Mouse (Mus musculus): ENCODE results near the gene Sptb. TPM values are rescaled to one million over a fixed set of nuclear protein-coding genes. Genes with fewer than 3 reads are reported as not detected.
A peak's percentile ranks its signal among the peaks of the same experiment; 100 is the strongest.

The Sptb gene
- polyA plus RNA-seq, 1 experiment from 2014 or later: 5.9 TPM

DNA sequence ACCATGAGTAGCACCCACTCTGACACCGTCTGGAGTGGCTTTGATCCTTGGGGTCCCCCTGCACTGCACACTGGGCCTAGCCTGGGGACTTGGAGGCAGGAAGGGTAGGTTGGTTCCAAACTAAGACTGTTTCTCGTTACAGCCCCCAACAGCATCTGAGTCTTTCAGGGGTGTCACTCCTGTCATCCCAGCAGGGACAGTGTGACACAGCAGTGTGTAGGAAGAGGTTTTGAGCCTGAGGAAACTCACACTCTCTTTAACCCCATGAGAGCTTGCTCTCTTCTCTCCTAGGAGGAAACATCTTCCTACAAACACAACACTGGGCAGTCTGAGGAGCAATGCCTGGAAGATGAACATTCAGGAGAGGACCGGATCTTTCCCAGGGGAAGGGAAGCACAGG, 115.8 kb downstream of the Sptb start:
- ATAC-seq (replicated peaks; ENCODE audit: low FRiP score) (no peak), DNase-seq (ENCODE audit: low spot score) (no peak)
- 58% methylated on average over 3 of the region's 3 CpGs for WGBS
- no peak overlapping the region for H3K4me3 ChIP-seq (ENCODE audit: low read depth, low read length)
- H3K9ac ChIP-seq (ENCODE audit: low read length): no peak overlapping the region
- H3K27me3 ChIP-seq (ENCODE audit: control insufficient read depth, insufficient read depth, low read length): no peaks in the 10 kb centered on the region
- no peaks in the 10 kb centered on the region for H3K9me3 ChIP-seq (ENCODE audit: control insufficient read depth, low read length)
- no peak overlapping the region for H3K27ac ChIP-seq (ENCODE audit: low read depth, low read length)
- 0 out of 2 replicates have a peak, but pooled peaks cover 2% of the 10 kb centered on the region for H3K4me1 ChIP-seq (replicated peaks; ENCODE audit: control insufficient read depth, insufficient read depth, low read length)
- no peak overlapping the region for H3K4me2 ChIP-seq (ENCODE audit: low read depth, low read length, severe bottlenecking)
- no peaks in the 10 kb centered on the region for H3K36me3 ChIP-seq (ENCODE audit: control insufficient read depth, insufficient read depth, low read length)

DNA sequence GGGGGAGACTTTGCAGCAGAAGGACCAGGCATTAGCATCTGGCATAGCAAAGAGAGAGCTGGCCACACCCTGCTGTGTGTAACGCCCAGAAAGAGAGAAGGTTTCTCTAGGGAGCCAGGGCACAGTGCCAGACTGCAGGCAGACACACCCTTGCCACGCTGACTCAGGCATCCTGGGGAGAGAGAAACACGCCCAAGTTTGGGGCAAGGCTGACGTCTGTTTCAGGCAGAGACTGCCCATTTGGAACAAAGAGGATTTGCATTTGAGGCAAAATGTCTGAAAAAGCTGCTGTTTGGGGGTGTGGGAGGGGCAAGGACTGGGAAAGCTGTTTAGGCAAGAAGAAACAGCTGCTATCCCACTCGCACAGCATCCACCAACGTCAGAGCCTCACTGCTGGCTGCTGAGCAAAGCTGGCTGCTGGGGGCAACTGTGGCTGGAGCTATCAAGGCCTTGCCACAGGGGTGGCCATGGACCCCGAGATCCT, 116.5 kb downstream of the Sptb start:
- WGBS: 10% methylated on average over 7 of the region's 7 CpGs
- H3K36me3 ChIP-seq (ENCODE audit: control insufficient read depth, insufficient read depth, low read length): no peaks in the 10 kb centered on the region
- H3K27ac ChIP-seq (ENCODE audit: low read depth, low read length): no peak overlapping the region
- H3K4me1 ChIP-seq (replicated peaks; ENCODE audit: control insufficient read depth, insufficient read depth, low read length): 0 out of 2 replicates have a peak, but pooled peaks cover 2% of the 10 kb centered on the region
- no peak overlapping the region for H3K4me2 ChIP-seq (ENCODE audit: low read depth, low read length, severe bottlenecking)
- ATAC-seq (replicated peaks; ENCODE audit: low FRiP score) (no peak), DNase-seq (ENCODE audit: low spot score) (no peak)
- H3K4me3 ChIP-seq (ENCODE audit: low read depth, low read length): no peak overlapping the region
- H3K27me3 ChIP-seq (ENCODE audit: control insufficient read depth, insufficient read depth, low read length): no peaks in the 10 kb centered on the region
- no peak overlapping the region for H3K9ac ChIP-seq (ENCODE audit: low read length)
- H3K9me3 ChIP-seq (ENCODE audit: control insufficient read depth, low read length): no peaks in the 10 kb centered on the region

DNA sequence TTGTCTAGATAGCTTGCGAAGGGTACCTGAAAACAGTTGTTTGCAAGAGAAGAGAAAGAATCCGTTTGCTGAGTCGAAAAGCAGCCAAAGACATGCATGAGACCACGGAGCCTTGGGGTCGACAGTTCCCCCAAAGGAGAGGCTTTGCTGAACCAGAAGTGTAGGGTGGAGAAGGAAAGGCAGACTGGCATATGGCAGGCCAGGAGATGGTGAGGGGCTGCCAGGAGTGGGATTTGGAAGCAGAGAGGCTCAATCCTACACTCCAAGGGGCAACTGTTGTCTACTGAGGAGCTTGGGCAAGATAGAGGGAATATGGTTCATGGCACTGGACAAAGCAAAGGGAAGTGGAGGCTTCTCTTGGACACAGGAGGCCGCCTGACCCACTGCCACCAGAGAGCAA, 117.1 kb downstream of the Sptb start:
- ATAC-seq (replicated peaks; ENCODE audit: low FRiP score) (no peak), DNase-seq (ENCODE audit: low spot score) (no peak)
- Histone ChIP-seq H3K27me3 (ENCODE audit: control insufficient read depth, insufficient read depth, low read length) (no peaks in the 10 kb centered on the region), H3K4me3 (ENCODE audit: low read depth, low read length) (no peak overlapping the region), H3K9ac (ENCODE audit: low read length) (no peak overlapping the region), H3K9me3 (ENCODE audit: control insufficient read depth, low read length) (no peaks in the 10 kb centered on the region), H3K4me2 (ENCODE audit: low read depth, low read length, severe bottlenecking) (no peak overlapping the region), H3K36me3 (ENCODE audit: control insufficient read depth, insufficient read depth, low read length) (no peaks in the 10 kb centered on the region), H3K27ac (ENCODE audit: low read depth, low read length) (no peak overlapping the region), H3K4me1 (replicated peaks; ENCODE audit: control insufficient read depth, insufficient read depth, low read length) (0 out of 2 replicates have a peak, but pooled peaks cover 2% of the 10 kb centered on the region)
- 83% methylated on average over 6 of the region's 6 CpGs for WGBS

DNA sequence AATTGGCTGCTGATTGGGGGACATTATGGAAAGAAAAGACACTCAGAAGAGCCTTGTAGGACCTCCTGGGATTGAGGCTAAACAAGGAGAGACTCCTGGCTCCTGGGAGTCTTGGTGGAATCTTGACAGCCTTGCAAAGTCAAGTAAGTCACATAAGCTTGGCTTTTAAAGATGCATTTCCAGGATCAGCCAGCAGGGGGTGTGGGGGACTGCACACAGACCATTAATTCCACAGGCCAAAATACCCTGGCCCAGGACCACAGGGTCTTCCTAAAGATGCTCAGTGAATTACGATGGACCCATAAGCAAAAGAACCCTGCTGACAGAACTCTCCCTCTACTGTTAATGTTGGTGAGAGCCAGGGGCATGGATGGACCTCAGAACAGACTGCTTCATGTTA, 118.1 kb downstream of the Sptb start:
- H3K36me3 ChIP-seq (ENCODE audit: control insufficient read depth, insufficient read depth, low read length): no peaks in the 10 kb centered on the region
- no peak overlapping the region for H3K4me2 ChIP-seq (ENCODE audit: low read depth, low read length, severe bottlenecking)
- DNase-seq (ENCODE audit: low spot score) (peak; percentile 83), ATAC-seq (replicated peaks; ENCODE audit: low FRiP score) (no peak)
- no peaks in the 10 kb centered on the region for H3K9me3 ChIP-seq (ENCODE audit: control insufficient read depth, low read length)
- no peak overlapping the region for H3K27ac ChIP-seq (ENCODE audit: low read depth, low read length)
- WGBS: 50% methylated on average over 1 of the region's 1 CpGs
- H3K4me1 ChIP-seq (replicated peaks; ENCODE audit: control insufficient read depth, insufficient read depth, low read length): 0 out of 2 replicates have a peak, but pooled peaks cover 2% of the 10 kb centered on the region
- H3K9ac ChIP-seq (ENCODE audit: low read length): no peak overlapping the region
- no peaks in the 10 kb centered on the region for H3K27me3 ChIP-seq (ENCODE audit: control insufficient read depth, insufficient read depth, low read length)
- no peak overlapping the region for H3K4me3 ChIP-seq (ENCODE audit: low read depth, low read length)

DNA sequence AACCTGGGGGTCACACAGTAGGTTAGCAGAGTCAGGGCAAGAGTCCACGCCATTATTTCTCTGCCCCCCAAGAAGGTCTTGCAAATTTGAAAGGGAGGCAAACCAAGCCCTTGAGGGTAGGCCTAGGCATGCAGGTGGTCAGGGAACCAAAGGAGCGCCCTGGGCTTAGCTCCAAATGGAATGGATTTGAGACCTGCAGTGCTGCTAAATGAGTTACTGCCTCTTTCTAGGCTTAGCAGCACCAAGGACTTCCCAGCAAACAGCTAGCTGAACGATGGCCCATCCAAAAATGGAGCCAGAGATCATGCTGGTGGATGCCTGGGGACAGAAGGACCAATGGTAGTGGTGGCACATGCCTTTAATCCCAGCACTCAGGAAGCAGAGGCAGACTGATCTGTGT, 119.3 kb downstream of the Sptb start:
- Histone ChIP-seq H3K4me2 (ENCODE audit: low read depth, low read length, severe bottlenecking) (no peak overlapping the region), H3K9me3 (ENCODE audit: control insufficient read depth, low read length) (no peaks in the 10 kb centered on the region), H3K4me1 (replicated peaks; ENCODE audit: control insufficient read depth, insufficient read depth, low read length) (0 out of 2 replicates have a peak, but pooled peaks cover 2% of the 10 kb centered on the region), H3K27me3 (ENCODE audit: control insufficient read depth, insufficient read depth, low read length) (no peaks in the 10 kb centered on the region), H3K36me3 (ENCODE audit: control insufficient read depth, insufficient read depth, low read length) (no peaks in the 10 kb centered on the region), H3K9ac (ENCODE audit: low read length) (no peak overlapping the region), H3K4me3 (ENCODE audit: low read depth, low read length) (no peak overlapping the region), H3K27ac (ENCODE audit: low read depth, low read length) (no peak overlapping the region)
- DNase-seq (ENCODE audit: low spot score): no peak
- no peak for ATAC-seq (replicated peaks; ENCODE audit: low FRiP score)
- 81% methylated on average over 3 of the region's 3 CpGs for WGBS

DNA sequence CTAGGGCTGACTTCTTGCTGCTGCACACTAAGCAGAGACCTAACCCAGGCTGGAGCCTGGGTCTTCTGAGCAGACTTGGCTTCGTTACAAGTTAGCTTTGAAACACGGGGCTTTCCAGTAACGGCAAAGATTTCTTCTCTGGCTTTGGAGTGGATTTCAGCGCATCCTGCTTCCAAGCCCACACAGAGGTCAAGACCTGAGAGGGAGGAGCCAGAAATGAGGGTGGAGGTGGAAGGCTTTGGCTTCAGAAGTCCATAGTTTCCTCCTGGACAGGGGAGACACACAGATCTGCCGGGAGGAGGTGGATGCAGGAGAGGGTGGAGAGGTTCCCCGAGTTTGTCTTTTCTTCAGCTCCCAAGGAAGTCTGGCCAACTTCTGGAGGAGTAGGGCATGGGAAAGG, 120.8 kb downstream of the Sptb start:
- DNase-seq (ENCODE audit: low spot score) (no peak), ATAC-seq (replicated peaks; ENCODE audit: low FRiP score) (no peak)
- Histone ChIP-seq H3K9ac (ENCODE audit: low read length) (no peak overlapping the region), H3K27ac (ENCODE audit: low read depth, low read length) (no peak overlapping the region), H3K4me2 (ENCODE audit: low read depth, low read length, severe bottlenecking) (no peak overlapping the region), H3K27me3 (ENCODE audit: control insufficient read depth, insufficient read depth, low read length) (no peaks in the 10 kb centered on the region), H3K9me3 (ENCODE audit: control insufficient read depth, low read length) (no peaks in the 10 kb centered on the region), H3K4me1 (replicated peaks; ENCODE audit: control insufficient read depth, insufficient read depth, low read length) (0 out of 2 replicates have a peak, but pooled peaks cover 2% of the 10 kb centered on the region), H3K4me3 (ENCODE audit: low read depth, low read length) (no peak overlapping the region), H3K36me3 (ENCODE audit: control insufficient read depth, insufficient read depth, low read length) (no peaks in the 10 kb centered on the region)
- WGBS: 77% methylated on average over 6 of the region's 6 CpGs

DNA sequence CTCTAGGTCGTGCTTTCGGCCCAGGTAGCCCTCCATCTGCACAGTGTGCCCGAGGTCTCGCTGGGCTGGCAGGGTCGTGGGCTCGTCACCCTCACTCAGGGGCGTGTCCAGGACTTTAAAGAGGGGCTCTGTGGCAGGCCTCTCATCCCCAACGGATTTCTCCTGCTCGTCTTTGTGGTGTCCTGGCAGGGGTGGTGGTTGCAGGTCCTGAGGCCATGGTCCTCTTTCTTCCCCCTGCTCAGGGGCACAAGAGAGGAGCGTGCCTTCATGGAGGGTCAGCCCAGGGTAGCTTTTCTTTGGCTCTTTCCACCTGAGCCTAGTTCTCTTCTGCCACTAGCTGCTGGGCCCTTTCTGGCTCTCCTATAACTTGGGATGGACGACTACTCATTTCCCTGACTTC, 123.0 kb downstream of the Sptb start:
- Histone ChIP-seq H3K36me3 (ENCODE audit: control insufficient read depth, insufficient read depth, low read length) (no peaks in the 10 kb centered on the region), H3K9me3 (ENCODE audit: control insufficient read depth, low read length) (no peaks in the 10 kb centered on the region), H3K27ac (ENCODE audit: low read depth, low read length) (no peak overlapping the region), H3K4me3 (ENCODE audit: low read depth, low read length) (no peak overlapping the region), H3K27me3 (ENCODE audit: control insufficient read depth, insufficient read depth, low read length) (no peaks in the 10 kb centered on the region), H3K9ac (ENCODE audit: low read length) (no peak overlapping the region), H3K4me2 (ENCODE audit: low read depth, low read length, severe bottlenecking) (no peak overlapping the region), H3K4me1 (replicated peaks; ENCODE audit: control insufficient read depth, insufficient read depth, low read length) (0 out of 2 replicates have a peak, but pooled peaks cover 4% of the 10 kb centered on the region)
- WGBS: 67% methylated on average over 11 of the region's 11 CpGs
- ATAC-seq (replicated peaks; ENCODE audit: low FRiP score): no peak
- no peak for DNase-seq (ENCODE audit: low spot score)

DNA sequence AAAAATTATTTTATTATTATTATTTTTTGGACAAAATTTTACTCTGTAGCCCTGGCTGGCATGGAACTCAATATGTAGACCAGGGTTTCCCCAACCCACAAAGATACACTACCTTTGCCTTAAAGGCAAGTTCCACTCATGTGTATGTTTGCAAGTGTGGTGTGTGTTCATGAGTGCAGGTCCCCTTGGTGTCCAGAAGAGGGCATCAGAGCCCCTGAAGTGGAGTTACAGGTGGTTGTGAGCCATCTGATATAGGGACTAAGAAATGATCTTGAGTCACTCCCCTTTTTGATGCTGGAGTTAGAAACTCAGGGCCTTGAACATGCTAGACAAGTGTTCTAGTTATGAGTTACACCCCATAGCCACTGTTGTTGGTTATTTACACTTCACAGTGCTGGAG, 125.3 kb downstream of the Sptb start:
- no peak for DNase-seq (ENCODE audit: low spot score)

DNA sequence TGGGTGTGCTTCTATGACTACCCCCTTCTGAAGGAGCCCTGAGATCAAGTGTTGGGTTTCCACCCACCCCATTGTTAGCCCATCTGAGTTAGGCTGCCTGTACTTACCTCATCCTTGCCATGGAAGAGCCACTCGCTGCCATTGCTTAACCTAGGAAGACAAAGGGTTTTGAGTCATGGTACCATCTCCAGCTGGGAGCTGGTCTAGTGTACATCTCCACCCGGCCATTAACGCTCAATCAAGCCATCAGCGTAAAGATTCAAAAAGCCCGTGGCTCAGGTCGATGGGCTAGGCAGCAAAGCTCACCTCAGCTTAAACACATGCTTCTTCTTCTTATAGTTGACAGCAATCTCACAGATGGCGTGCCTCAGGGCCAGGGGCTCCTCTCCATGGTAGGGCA, 126.9 kb downstream of the Sptb start:
- Histone ChIP-seq H3K27me3 (ENCODE audit: control insufficient read depth, insufficient read depth, low read length) (no peaks in the 10 kb centered on the region), H3K9ac (ENCODE audit: low read length) (no peak overlapping the region), H3K4me3 (ENCODE audit: low read depth, low read length) (no peak overlapping the region), H3K4me1 (replicated peaks; ENCODE audit: control insufficient read depth, insufficient read depth, low read length) (0 out of 2 replicates have a peak, but pooled peaks cover 4% of the 10 kb centered on the region), H3K4me2 (ENCODE audit: low read depth, low read length, severe bottlenecking) (no peak overlapping the region), H3K27ac (ENCODE audit: low read depth, low read length) (no peak overlapping the region), H3K9me3 (ENCODE audit: control insufficient read depth, low read length) (no peaks in the 10 kb centered on the region), H3K36me3 (ENCODE audit: control insufficient read depth, insufficient read depth, low read length) (no peaks in the 10 kb centered on the region)
- WGBS: 86% methylated on average over 7 of the region's 7 CpGs
- ATAC-seq (replicated peaks; ENCODE audit: low FRiP score) (no peak), DNase-seq (ENCODE audit: low spot score) (no peak)

More for the DNA sequence above, 125.3 kb downstream of the Sptb start:
- no peak overlapping the region for H3K9ac ChIP-seq (ENCODE audit: low read length)
- H3K27me3 ChIP-seq (ENCODE audit: control insufficient read depth, insufficient read depth, low read length): no peaks in the 10 kb centered on the region
- no peak overlapping the region for H3K27ac ChIP-seq (ENCODE audit: low read depth, low read length)
- 0 out of 2 replicates have a peak, but pooled peaks cover 4% of the 10 kb centered on the region for H3K4me1 ChIP-seq (replicated peaks; ENCODE audit: control insufficient read depth, insufficient read depth, low read length)
- H3K9me3 ChIP-seq (ENCODE audit: control insufficient read depth, low read length): no peaks in the 10 kb centered on the region
- H3K36me3 ChIP-seq (ENCODE audit: control insufficient read depth, insufficient read depth, low read length): no peaks in the 10 kb centered on the region
- H3K4me3 ChIP-seq (ENCODE audit: low read depth, low read length): no peak overlapping the region
- no peak overlapping the region for H3K4me2 ChIP-seq (ENCODE audit: low read depth, low read length, severe bottlenecking)
- no peak for ATAC-seq (replicated peaks; ENCODE audit: low FRiP score)
